Mouse (Mus musculus): ENCODE results near the gene Fbxl16. TPM values are rescaled to one million over a fixed set of nuclear protein-coding genes. Genes with fewer than 3 reads are reported as not detected.

The Fbxl16 gene
- total RNA-seq, 2 experiments from 2014 or later, result 664 to 720 TPM

DNA sequence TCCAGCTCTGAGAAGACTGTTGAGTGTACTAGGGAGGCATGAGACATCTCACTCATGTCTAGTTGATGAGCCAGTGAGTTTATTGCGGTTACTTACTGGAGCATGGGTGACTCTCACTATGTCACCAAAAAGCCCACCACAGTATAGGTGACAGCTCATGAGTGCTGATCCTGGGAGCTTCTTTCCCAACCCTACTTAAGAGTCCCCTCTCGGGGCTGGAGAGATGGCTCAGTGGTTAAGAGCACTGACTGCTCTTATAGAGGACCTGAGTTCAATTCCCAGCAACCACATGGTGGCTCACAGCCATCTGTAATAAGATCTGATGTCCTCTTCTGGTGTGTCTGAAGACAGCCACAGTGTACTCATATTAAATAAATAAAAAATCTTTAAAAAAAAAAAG is 61.1 kb downstream of the Fbxl16 start:
- DNase-seq (ENCODE audit: low spot score in 2 of 2), result no peak

Small RNA genes within 50 kb of the gene (microRNA-seq; reads per million reads assigned to microRNA genes)
- gene Mir3082 (2.0 to 2.7 reads per million in 2 experiments), gene Mir6966 (1.7 to 1.8 reads per million in 2 experiments)

Other genes with a start within 250 kb of the Fbxl16 start
- 10 to 100 TPM; 55.6 to 60.1 TPM for gene Sox8, start 238.4 kb upstream of the Fbxl16 start, total RNA-seq (2021)
- 10 to 100 TPM; 24.9 to 25.6 TPM for gene Lmf1, start 230.0 kb upstream of the Fbxl16 start, total RNA-seq (2021)
- gene Gng13, start 91.9 kb upstream of the Fbxl16 start, total RNA-seq (2021), result 100 to 1,000 TPM; 130 to 131 TPM
- gene Chtf18, start 81.7 kb upstream of the Fbxl16 start, total RNA-seq (2021), result 1 to 10 TPM; 1.5 to 1.8 TPM
- 10 to 100 TPM; 63.5 to 64.1 TPM for gene Rpusd1, start 81.4 kb upstream of the Fbxl16 start, total RNA-seq (2021)
- gene Mslnl, start 73.0 kb upstream of the Fbxl16 start, total RNA-seq (2021), result under 1 TPM in 1 of 2 experiments, not detected in 1; 0.13 TPM
- gene Msln, start 54.7 kb upstream of the Fbxl16 start, total RNA-seq (2021), result 1 to 10 TPM in 1 of 2 experiments, under 1 TPM in 1; 0.46 to 1.2 TPM
- gene Narfl, start 35.3 kb upstream of the Fbxl16 start, total RNA-seq (2021), result 10 to 100 TPM; 30.6 to 38.5 TPM
- gene Haghl, start 23.4 kb upstream of the Fbxl16 start, total RNA-seq (2021), result 100 to 1,000 TPM; 103 to 109 TPM
- under 1 TPM; 0.36 to 0.40 TPM for gene Ccdc78, start 22.5 kb upstream of the Fbxl16 start, total RNA-seq (2021)
- gene Fam173a, start 16.2 kb upstream of the Fbxl16 start, total RNA-seq (2021), result 10 to 100 TPM; 88.8 to 99.3 TPM
- gene AC134908.4, start 13.4 kb upstream of the Fbxl16 start, total RNA-seq (2021), result 1 to 10 TPM in 1 of 2 experiments, under 1 TPM in 1; 0.47 to 1.8 TPM
- gene Metrn, start 11.9 kb upstream of the Fbxl16 start, total RNA-seq (2021), result 10 to 100 TPM; 81.1 to 83.3 TPM
- 10 to 100 TPM; 22.6 to 26.4 TPM for gene Wdr24, start 14.5 kb downstream of the Fbxl16 start, total RNA-seq (2021)
- 10 to 100 TPM; 52.7 to 55.5 TPM for gene Jmjd8, start 19.8 kb downstream of the Fbxl16 start, total RNA-seq (2021)
- gene Stub1, start 24.3 kb downstream of the Fbxl16 start, total RNA-seq (2021), result 100 to 1,000 TPM; 158 to 165 TPM
- gene Rhbdl1, start 28.2 kb downstream of the Fbxl16 start, total RNA-seq (2021), result 10 to 100 TPM; 42.1 to 43.4 TPM
- gene Gm20683, start 32.7 kb downstream of the Fbxl16 start, total RNA-seq (2021), result 10 to 100 TPM; 21.9 to 22.1 TPM
- gene Rhot2, start 35.8 kb downstream of the Fbxl16 start, total RNA-seq (2021), result 100 to 1,000 TPM in 1 of 2 experiments, 10 to 100 TPM in 1; 98.3 to 109 TPM
- gene Wdr90, start 52.4 kb downstream of the Fbxl16 start, total RNA-seq (2021), result 10 to 100 TPM; 20.1 to 21.7 TPM
- gene Mcrip2, start 59.7 kb downstream of the Fbxl16 start, total RNA-seq (2021), result 10 to 100 TPM; 23.3 to 23.7 TPM
- gene Mettl26, start 66.0 kb downstream of the Fbxl16 start, total RNA-seq (2021), result 10 to 100 TPM; 36.3 TPM
- 1 to 10 TPM; 1.7 to 2.2 TPM for gene Wfikkn1, start 71.8 kb downstream of the Fbxl16 start, total RNA-seq (2021)
- gene Rab40c, start 110.6 kb downstream of the Fbxl16 start, total RNA-seq (2021), result 10 to 100 TPM; 49.4 to 54.7 TPM
- 100 to 1,000 TPM; 108 to 113 TPM for gene Pigq, start 135.9 kb downstream of the Fbxl16 start, total RNA-seq (2021)
- gene Nhlrc4, start 135.9 kb downstream of the Fbxl16 start, total RNA-seq (2021), result under 1 TPM; 0.32 to 0.36 TPM
- under 1 TPM; 0.99 TPM for gene A930017K11Rik, start 143.5 kb downstream of the Fbxl16 start, total RNA-seq (2021)
- 10 to 100 TPM; 50.6 to 54.1 TPM for gene Capn15, start 176.7 kb downstream of the Fbxl16 start, total RNA-seq (2021)